Comparison of ENCODE assay signal across 14 mouse cellular contexts in genomic region chr14:67568896-67569743, GRCm38 (mm10).
DNase-seq lines count a peak whose midpoint lies in the region; ATAC-seq and TF ChIP-seq lines count a peak whose summit lies in the region.
"Had no signal": no experiment of that assay in that cellular context is flagged by ENCODE, and none has a peak within 500 bp of the region (broad histone marks: within the 10 kb centered on the region; RNA-seq: fewer than 3 reads in every experiment).

No protein-coding gene starts in this region.

- no peak for TF ChIP-seq CTCF in gastrocnemius, adult 2 months (IDR thresholded peaks at IDR 0.05)

- no peaks in the 10 kb centered on the region for H3K9me3 ChIP-seq in midbrain, embryonic 11.5 days (ENCODE audit: control insufficient read depth, low read length)
- no peaks in the 10 kb centered on the region for H3K9me3 ChIP-seq in midbrain, embryonic 16.5 days (replicated peaks; ENCODE audit: control insufficient read depth, low read length, poor library complexity, severe bottlenecking)
- no peaks in the 10 kb centered on the region for H3K9me3 ChIP-seq in hindbrain, embryonic 11.5 days (ENCODE audit: control insufficient read depth, low read length)
- H3K9me3 ChIP-seq: heart, embryonic 13.5 days; liver, embryonic 15.5 days had no signal

- intact Hi-C loops in gastrocnemius, adult 2 months (cut with DNase I): no loop called here

- no peak overlapping the region for H3K4me3 ChIP-seq in midbrain, embryonic 11.5 days (ENCODE audit: low read depth, low read length)
- no peak overlapping the region for H3K4me3 ChIP-seq in midbrain, embryonic 16.5 days (ENCODE audit: low read depth, low read length)
- H3K4me3 ChIP-seq in hindbrain, embryonic 11.5 days (ENCODE audit: low read depth, low read length): no peak overlapping the region
- H3K4me3 ChIP-seq in gastrocnemius, adult 2 months: no peak overlapping the region
- H3K4me3 ChIP-seq: heart, embryonic 13.5 days; liver, embryonic 15.5 days had no signal

- no peak overlapping the region for H3K9ac ChIP-seq in midbrain, embryonic 11.5 days (ENCODE audit: low read length)
- no peak overlapping the region for H3K9ac ChIP-seq in midbrain, embryonic 16.5 days (ENCODE audit: low read depth, low read length)
- no peak overlapping the region for H3K9ac ChIP-seq in hindbrain, embryonic 11.5 days (ENCODE audit: low read depth, low read length)
- H3K9ac ChIP-seq: heart, embryonic 13.5 days; liver, embryonic 15.5 days had no signal

- ATAC-seq in midbrain, embryonic 11.5 days (ENCODE audit: low FRiP score): no peak
- no peak for ATAC-seq in midbrain, embryonic 16.5 days
- peak; percentile 87 for ATAC-seq in hindbrain, embryonic 11.5 days (ENCODE audit: low FRiP score)
- ATAC-seq: Patski had no signal

- WGBS in midbrain, embryonic 11.5 days: 43% methylated on average over 22 of the region's 22 CpGs
- WGBS in midbrain, embryonic 16.5 days: 28% methylated on average over 22 of the region's 22 CpGs
- WGBS in hindbrain, embryonic 11.5 days: 25% methylated on average over 22 of the region's 22 CpGs

- peaks cover 6% of the 10 kb centered on the region for H3K4me1 ChIP-seq in midbrain, embryonic 11.5 days (ENCODE audit: control insufficient read depth, insufficient read depth, low read length)
- 0 out of 2 replicates have a peak, but pooled peaks cover 3% of the 10 kb centered on the region for H3K4me1 ChIP-seq in midbrain, embryonic 16.5 days (ENCODE audit: control insufficient read depth, insufficient read depth, low read length)
- H3K4me1 ChIP-seq in hindbrain, embryonic 11.5 days (replicated peaks; ENCODE audit: control insufficient read depth, insufficient read depth, low read length): peaks cover 9% of the 10 kb centered on the region; the same call in 1 of the 2 replicates
- H3K4me1 ChIP-seq: heart, embryonic 13.5 days; liver, embryonic 15.5 days had no signal

- H3K27ac ChIP-seq in midbrain, embryonic 11.5 days (ENCODE audit: low read depth, low read length): no peak overlapping the region
- H3K27ac ChIP-seq in midbrain, embryonic 16.5 days (ENCODE audit: low read length): no peak overlapping the region
- no peak overlapping the region for H3K27ac ChIP-seq in hindbrain, embryonic 11.5 days (ENCODE audit: low read depth, low read length)
- H3K27ac ChIP-seq in gastrocnemius, adult 2 months: no peak overlapping the region
- H3K27ac ChIP-seq: heart, embryonic 13.5 days; liver, embryonic 15.5 days had no signal

- H3K27me3 ChIP-seq in midbrain, embryonic 11.5 days (ENCODE audit: control insufficient read depth, insufficient read depth, low read length): no peaks in the 10 kb centered on the region
- H3K27me3 ChIP-seq in midbrain, embryonic 16.5 days (ENCODE audit: control insufficient read depth, insufficient read depth, low read depth, low read length): no peaks in the 10 kb centered on the region
- peaks cover 5% of the 10 kb centered on the region; the same call in 1 of the 2 replicates for H3K27me3 ChIP-seq in hindbrain, embryonic 11.5 days (ENCODE audit: control insufficient read depth, insufficient read depth, low read length)
- H3K27me3 ChIP-seq: liver, embryonic 15.5 days had no signal

- no peaks in the 10 kb centered on the region for H3K36me3 ChIP-seq in midbrain, embryonic 11.5 days (ENCODE audit: control insufficient read depth, insufficient read depth, low read length)
- H3K36me3 ChIP-seq in midbrain, embryonic 16.5 days (ENCODE audit: control insufficient read depth, insufficient read depth, low read length): no peaks in the 10 kb centered on the region
- H3K36me3 ChIP-seq in hindbrain, embryonic 11.5 days (ENCODE audit: control insufficient read depth, insufficient read depth, low read length): no peaks in the 10 kb centered on the region
- H3K36me3 ChIP-seq: heart, embryonic 13.5 days; liver, embryonic 15.5 days had no signal

- DNase-seq in midbrain, embryonic 11.5 days (ENCODE audit: low spot score, missing footprints): peak; percentile 79
- peak; percentile 68 for DNase-seq in hindbrain, embryonic 11.5 days (ENCODE audit: low spot score)
- peak; percentile 83 for DNase-seq in mesoderm, embryonic 11.5 days (ENCODE audit: low read depth, low spot score)
- peak; percentile 29 for DNase-seq in yolk sac, embryonic 10.5 days (ENCODE audit: low spot score)
- DNase-seq in gastrocnemius, adult 18-20 months (ENCODE audit: low spot score): no peak
- DNase-seq in lung, postnatal 36 days: no peak
- DNase-seq in gastrocnemius, adult 2 months: no peak
- DNase-seq: adrenal gland, adult 8-10 months; kidney, adult 8-10 months; thymus, postnatal 4 days had no signal

- H3K4me2 ChIP-seq in midbrain, embryonic 11.5 days: peak overlapping the region; percentile 7; the same call in 1 of the 2 replicates
- no peak overlapping the region; the same call in 1 of the 2 replicates for H3K4me2 ChIP-seq in midbrain, embryonic 16.5 days (ENCODE audit: low read length)
- no peak overlapping the region for H3K4me2 ChIP-seq in hindbrain, embryonic 11.5 days (replicated peaks; ENCODE audit: low read depth, low read length)
- H3K4me2 ChIP-seq: heart, embryonic 13.5 days; liver, embryonic 15.5 days had no signal

Comparison
In these comparisons a context has a peak if more than half of its experiments do, and no peak if none do; other contexts are left out.
1. DNase-seq: peak in midbrain, embryonic 11.5 days (single experiment), hindbrain, embryonic 11.5 days (single experiment), mesoderm, embryonic 11.5 days (single experiment) and yolk sac, embryonic 10.5 days (single experiment); none in gastrocnemius, adult 18-20 months (single experiment), lung, postnatal 36 days (single experiment) and gastrocnemius, adult 2 months (single experiment).